Mouse (Mus musculus) limb, embryonic 12.5 days (tissue): ENCODE results near the gene Irf8. TPM values are rescaled to one million over a fixed set of nuclear protein-coding genes. Genes with fewer than 3 reads are reported as not detected.

Experiments
- ATAC-seq: fragments of 200-750 bp; cut with Nextera tagmentation; 2 replicates; pipeline ENCODE4 v1.8.0; 2017; ENCODE audit warnings: low read depth, moderate TSS enrichment; ENCODE audit not compliant: insufficient number of reproducible peaks, insufficient read depth, low FRiP score, low TSS enrichment
- H3K27ac ChIP-seq: fragments of 300-500 bp; sonication (generic); 2 replicates; pipeline ENCODE4 v1.5.1; 2016; ENCODE audit warnings: mild to moderate bottlenecking, moderate library complexity
- H3K27me3 ChIP-seq: fragments of 300-500 bp; sonication (generic); 2 replicates; pipeline ENCODE4 v1.6.1; 2016; ENCODE audit warnings: mild to moderate bottlenecking, moderate library complexity
- H3K36me3 ChIP-seq: fragments of 300-500 bp; sonication (generic); 2 replicates; pipeline ENCODE4 v1.6.1; 2016; ENCODE audit warnings: mild to moderate bottlenecking, moderate library complexity
- H3K4me1 ChIP-seq: fragments of 300-500 bp; sonication (generic); replicated peaks from 2 replicates; pipeline ENCODE4 v1.6.1; 2016
- H3K4me2 ChIP-seq: fragments of 300-500 bp; sonication (generic); 2 replicates; pipeline ENCODE4 v1.6.1; 2016; ENCODE audit warnings: mild to moderate bottlenecking, moderate library complexity
- H3K4me3 ChIP-seq: fragments of 300-500 bp; sonication (generic); replicated peaks from 2 replicates; pipeline ENCODE4 v1.5.1; 2016; ENCODE audit warnings: mild to moderate bottlenecking
- H3K9ac ChIP-seq: fragments of 300-500 bp; sonication (generic); replicated peaks from 2 replicates; pipeline ENCODE4 v1.6.1; 2016; ENCODE audit warnings: mild to moderate bottlenecking, moderate library complexity
- H3K9me3 ChIP-seq: fragments of 300-500 bp; sonication (generic); 2 replicates; pipeline ENCODE4 v1.6.1; 2016; ENCODE audit warnings: mild to moderate bottlenecking, moderate library complexity
- WGBS: fragments of 180-500 bp; shearing (Covaris S2); methylation state at CpG from one replicate; pipeline ENCODE4 v1.1.7; 2016; 5-methylcytosine and 5-hydroxymethylcytosine counted together
- polyA plus RNA-seq: library from polyadenylated mRNA; unstranded; fragments of >200 nt; fragmentation: Nextera tagmentation; extraction: Ambion mirVana; gene quantifications from 2 replicates; pipeline ENCODE4 v1.2.1, GENCODE M21; 2016

Irf8 gene
- polyA plus RNA-seq, 1 experiment from 2014 or later, result 3.5 TPM

GRCm38 (mm10) chr8:120751226-120752081, 15.3 kb downstream of the Irf8 start:
- Histone ChIP-seq H3K9ac (no peak overlapping the region), H3K4me2 (peak overlapping the region; percentile 37), H3K4me3 (no peak overlapping the region), H3K9me3 (no peaks in the 10 kb centered on the region), H3K4me1 (peaks cover 18% of the 10 kb centered on the region), H3K36me3 (no peaks in the 10 kb centered on the region), H3K27ac (peak overlapping the region; percentile 64; the same call in 1 of the 2 replicates), H3K27me3 (peaks cover 38% of the 10 kb centered on the region)
- ATAC-seq, result no peak
- 60% methylated on average over 21 of the region's 21 CpGs for WGBS

- Histone ChIP-seq H3K9me3 (no peaks in the 10 kb centered on the region), H3K4me1 (peaks cover 18% of the 10 kb centered on the region), H3K4me2 (peak overlapping the region; percentile 37), H3K27ac (0 out of 2 replicates have a peak overlapping the region, but pooled peaks have one; percentile 64), H3K9ac (no peak overlapping the region), H3K4me3 (no peak overlapping the region), H3K36me3 (no peaks in the 10 kb centered on the region), H3K27me3 (peaks cover 38% of the 10 kb centered on the region)
- no peak for ATAC-seq
- WGBS, result 6% methylated on average over 12 of the region's 12 CpGs
Measured at GRCm38 (mm10) chr8:120752082-120752452, 15.9 kb downstream of the Irf8 start.

- ATAC-seq, result no peak
- Histone ChIP-seq H3K9me3 (no peaks in the 10 kb centered on the region), H3K4me2 (no peak overlapping the region), H3K4me1 (peaks cover 27% of the 10 kb centered on the region), H3K36me3 (no peaks in the 10 kb centered on the region), H3K27ac (no peak overlapping the region), H3K4me3 (no peak overlapping the region), H3K27me3 (peaks cover 43% of the 10 kb centered on the region), H3K9ac (no peak overlapping the region)
- WGBS, result 91% methylated on average over 22 of the region's 22 CpGs
Measured at GRCm38 (mm10) chr8:120753476-120753875, 17.3 kb downstream of the Irf8 start.

- ATAC-seq, result no peak
- H3K9ac ChIP-seq, result no peak overlapping the region
- 45% methylated on average over 19 of the region's 19 CpGs for WGBS
- no peaks in the 10 kb centered on the region for H3K9me3 ChIP-seq
- no peaks in the 10 kb centered on the region for H3K36me3 ChIP-seq
- no peak overlapping the region for H3K4me3 ChIP-seq
- H3K4me2 ChIP-seq, result no peak overlapping the region
- H3K4me1 ChIP-seq, result peaks cover 27% of the 10 kb centered on the region
- H3K27me3 ChIP-seq, result peaks cover 43% of the 10 kb centered on the region
- no peak overlapping the region for H3K27ac ChIP-seq
Measured at GRCm38 (mm10) chr8:120755306-120756297, 19.4 kb downstream of the Irf8 start.

- Histone ChIP-seq H3K4me1 (0 out of 2 replicates have a peak, but pooled peaks cover 9% of the 10 kb centered on the region), H3K4me3 (no peak overlapping the region), H3K9ac (no peak overlapping the region), H3K36me3 (no peaks in the 10 kb centered on the region), H3K27ac (no peak overlapping the region), H3K27me3 (peaks cover 41% of the 10 kb centered on the region), H3K9me3 (no peaks in the 10 kb centered on the region), H3K4me2 (no peak overlapping the region)
- whole genome bisulfite sequencing, result 68% methylated on average over 4 of the region's 4 CpGs
- no peak for ATAC-seq
Measured at GRCm38 (mm10) chr8:120758005-120758404, 21.8 kb downstream of the Irf8 start.

- Histone ChIP-seq H3K27me3 (peaks cover 24% of the 10 kb centered on the region), H3K9me3 (no peaks in the 10 kb centered on the region), H3K4me2 (no peak overlapping the region), H3K27ac (no peak overlapping the region), H3K9ac (no peak overlapping the region), H3K4me1 (0 out of 2 replicates have a peak, but pooled peaks cover 9% of the 10 kb centered on the region), H3K36me3 (no peaks in the 10 kb centered on the region), H3K4me3 (no peak overlapping the region)
- ATAC-seq, result no peak
- WGBS, result 86% methylated on average over 6 of the region's 6 CpGs
Measured at GRCm38 (mm10) chr8:120759847-120760246, 23.7 kb downstream of the Irf8 start.

- Histone ChIP-seq H3K27ac (no peak overlapping the region), H3K4me1 (0 out of 2 replicates have a peak, but pooled peaks cover 13% of the 10 kb centered on the region), H3K9me3 (no peaks in the 10 kb centered on the region), H3K9ac (no peak overlapping the region), H3K36me3 (no peaks in the 10 kb centered on the region), H3K27me3 (peaks cover 20% of the 10 kb centered on the region), H3K4me3 (no peak overlapping the region), H3K4me2 (no peak overlapping the region)
- WGBS, result 80% methylated on average over 19 of the region's 19 CpGs
- ATAC-seq, result no peak
Measured at GRCm38 (mm10) chr8:120760341-120761215, 24.4 kb downstream of the Irf8 start.

GRCm38 (mm10) chr8:120763267-120763666, 27.1 kb downstream of the Irf8 start:
- Histone ChIP-seq H3K4me3 (no peak overlapping the region), H3K27me3 (peaks cover 17% of the 10 kb centered on the region), H3K27ac (no peak overlapping the region), H3K4me1 (0 out of 2 replicates have a peak, but pooled peaks cover 4% of the 10 kb centered on the region), H3K9ac (no peak overlapping the region), H3K9me3 (no peaks in the 10 kb centered on the region), H3K36me3 (no peaks in the 10 kb centered on the region), H3K4me2 (no peak overlapping the region)
- ATAC-seq, result no peak
- WGBS, result 72% methylated on average over 5 of the region's 5 CpGs

- Histone ChIP-seq H3K27me3 (peaks cover 26% of the 10 kb centered on the region), H3K9me3 (no peaks in the 10 kb centered on the region), H3K4me3 (no peak overlapping the region), H3K9ac (no peak overlapping the region), H3K4me1 (peaks cover 4% of the 10 kb centered on the region; the same call in 1 of the 2 replicates), H3K27ac (no peak overlapping the region), H3K36me3 (no peaks in the 10 kb centered on the region), H3K4me2 (no peak overlapping the region)
- ATAC-seq, result no peak
Measured at GRCm38 (mm10) chr8:120764638-120765037, 28.5 kb downstream of the Irf8 start.

GRCm38 (mm10) chr8:120766622-120767021, 30.5 kb downstream of the Irf8 start:
- H3K4me3 ChIP-seq, result no peak overlapping the region
- H3K9me3 ChIP-seq, result no peaks in the 10 kb centered on the region
- 54% methylated on average over 3 of the region's 3 CpGs for WGBS
- H3K27ac ChIP-seq, result no peak overlapping the region
- H3K27me3 ChIP-seq, result peaks cover 35% of the 10 kb centered on the region
- ATAC-seq, result no peak
- no peaks in the 10 kb centered on the region for H3K36me3 ChIP-seq
- H3K4me1 ChIP-seq, result peaks cover 4% of the 10 kb centered on the region; the same call in 1 of the 2 replicates
- H3K4me2 ChIP-seq, result no peak overlapping the region
- no peak overlapping the region for H3K9ac ChIP-seq
